In genomic region chr17:24894061-24894994, GRCm38 (mm10) we compare ENCODE assay signal across 8 mouse cellular contexts. TPM values are rescaled to one million over a fixed set of nuclear protein-coding genes. Genes with fewer than 3 reads are reported as not detected.
DNase-seq lines count a peak whose midpoint lies in the region; ATAC-seq and TF ChIP-seq lines count a peak whose summit lies in the region.

No protein-coding gene starts in this region.

- no peak for ATAC-seq in cerebellum, adult (ENCODE audit: insufficient number of reproducible peaks, low FRiP score, low TSS enrichment)
- peak; percentile 31 for ATAC-seq in hindbrain, postnatal 0 days
- ATAC-seq in midbrain, embryonic 15.5 days (replicated peaks) = peak; percentile 31

- peak overlapping the region; percentile 91 for H3K4me3 ChIP-seq in testis, adult 2 months (ENCODE audit: control insufficient read depth, low read depth, low read length)
- H3K4me3 ChIP-seq in hindbrain, postnatal 0 days (ENCODE audit: low read length) = peak overlapping the region; percentile 91
- H3K4me3 ChIP-seq in midbrain, embryonic 15.5 days = peak overlapping the region; percentile 76

- no peak for TF ChIP-seq POLR2A in testis, adult 2 months (IDR thresholded peaks at IDR 0.05; ENCODE audit: control insufficient read depth, low read depth, low read length)

- H3K9ac ChIP-seq in hindbrain, postnatal 0 days (replicated peaks; ENCODE audit: low read length) = peak overlapping the region; percentile 95
- H3K9ac ChIP-seq in midbrain, embryonic 15.5 days = peak overlapping the region; percentile 90

- H3K9me3 ChIP-seq in hindbrain, postnatal 0 days (ENCODE audit: low read length) = no peaks in the 10 kb centered on the region
- H3K9me3 ChIP-seq in midbrain, embryonic 15.5 days = no peaks in the 10 kb centered on the region

- WGBS in hindbrain, postnatal 0 days = 10% methylated on average over 31 of the region's 31 CpGs
- 12% methylated on average over 31 of the region's 31 CpGs for WGBS in midbrain, embryonic 15.5 days

- no peak for TF ChIP-seq CTCF in testis, adult 2 months (IDR thresholded peaks at IDR 0.05; ENCODE audit: control insufficient read depth, insufficient read depth, insufficient replicate concordance, low read depth, low read length)
- no peak; the same call in 1 of the 2 replicates for TF ChIP-seq CTCF in hindbrain, postnatal 0 days (IDR thresholded peaks at IDR 0.05; ENCODE audit: low read depth)

- peak; percentile 39 for DNase-seq in cerebellum, adult 9-10 months
- no peak for DNase-seq in testis, postnatal 14 days (ENCODE audit: low spot score)
- peak; percentile 37 for DNase-seq in hindbrain, postnatal 0 days (ENCODE audit: low spot score)
- no peak for DNase-seq in right cerebral cortex, adult 2 months (ENCODE audit: low spot score in 2 of 2)
- no peak for DNase-seq in right cerebral cortex, adult 18-20 months

- H3K4me1 ChIP-seq in testis, adult 2 months (ENCODE audit: control insufficient read depth, insufficient read depth, low read length) = peaks cover 20% of the 10 kb centered on the region
- peaks cover 19% of the 10 kb centered on the region for H3K4me1 ChIP-seq in hindbrain, postnatal 0 days (ENCODE audit: insufficient read depth, low read length)
- peaks cover 50% of the 10 kb centered on the region for H3K4me1 ChIP-seq in midbrain, embryonic 15.5 days

- H3K4me2 ChIP-seq in hindbrain, postnatal 0 days (ENCODE audit: low read depth, low read length) = peak overlapping the region; percentile 99
- H3K4me2 ChIP-seq in midbrain, embryonic 15.5 days = peak overlapping the region; percentile 92

- H3K27me3 ChIP-seq in testis, adult 2 months (ENCODE audit: control insufficient read depth, insufficient read depth, low read length) = no peaks in the 10 kb centered on the region
- no peaks in the 10 kb centered on the region for H3K27me3 ChIP-seq in hindbrain, postnatal 0 days (ENCODE audit: insufficient read depth, low read length)
- H3K27me3 ChIP-seq in midbrain, embryonic 15.5 days (replicated peaks) = no peaks in the 10 kb centered on the region

- peaks cover 2% of the 10 kb centered on the region; the same call in 1 of the 2 replicates for H3K36me3 ChIP-seq in testis, adult 2 months (ENCODE audit: control insufficient read depth, insufficient read depth, low read length)
- H3K36me3 ChIP-seq in hindbrain, postnatal 0 days (ENCODE audit: insufficient read depth, low read length) = peaks cover 36% of the 10 kb centered on the region
- H3K36me3 ChIP-seq in midbrain, embryonic 15.5 days (replicated peaks) = peaks cover 42% of the 10 kb centered on the region

- H3K27ac ChIP-seq in testis, adult 2 months (ENCODE audit: control insufficient read depth, insufficient read depth, low read depth, low read length) = peak overlapping the region; percentile 41
- peak overlapping the region; percentile 93 for H3K27ac ChIP-seq in hindbrain, postnatal 0 days
- peak overlapping the region; percentile 88 for H3K27ac ChIP-seq in midbrain, embryonic 15.5 days

RNA-seq across cellular contexts. Expression of gene Eme2, which starts 0.6 kb away (rescaled TPM):
- polyA plus RNA-seq in testis, adult 2 months (2012; rRNA removed) = 28.0 and 31.2 TPM in 2 replicates
- total RNA-seq in hindbrain, postnatal 0 days (2014; rRNA removed) = 34.9 and 49.5 TPM in 2 replicates
- polyA plus RNA-seq in hindbrain, postnatal 0 days (2015; fragmentation: Nextera tagmentation; extraction: Ambion mirVana) = 21.4 and 24.3 TPM in 2 replicates
- polyA plus RNA-seq in midbrain, embryonic 15.5 days (2015; fragmentation: Nextera tagmentation; extraction: Ambion mirVana) = 31.5 and 33.4 TPM in 2 replicates

RNA-seq across cellular contexts. Expression of gene Mrps34, which starts 0.6 kb away (rescaled TPM):
- 45.9 and 56.7 TPM in 2 replicates for polyA plus RNA-seq in testis, adult 2 months (2012; rRNA removed)
- 37.8 and 58.3 TPM in 2 replicates for total RNA-seq in hindbrain, postnatal 0 days (2014; rRNA removed)
- 124 and 136 TPM in 2 replicates for polyA plus RNA-seq in hindbrain, postnatal 0 days (2015; fragmentation: Nextera tagmentation; extraction: Ambion mirVana)
- 73.1 and 78.9 TPM in 2 replicates for polyA plus RNA-seq in midbrain, embryonic 15.5 days (2015; fragmentation: Nextera tagmentation; extraction: Ambion mirVana)

RNA-seq across cellular contexts. Expression of gene Nme3, which starts 2.0 kb away (rescaled TPM):
- 9.3 and 15.5 TPM in 2 replicates for polyA plus RNA-seq in testis, adult 2 months (2012; rRNA removed)
- 66.1 and 67.0 TPM in 2 replicates for total RNA-seq in hindbrain, postnatal 0 days (2014; rRNA removed)
- 92.6 and 95.1 TPM in 2 replicates for polyA plus RNA-seq in hindbrain, postnatal 0 days (2015; fragmentation: Nextera tagmentation; extraction: Ambion mirVana)
- 79.7 and 82.3 TPM in 2 replicates for polyA plus RNA-seq in midbrain, embryonic 15.5 days (2015; fragmentation: Nextera tagmentation; extraction: Ambion mirVana)

RNA-seq across cellular contexts. Expression of gene Spsb3, which starts 7.9 kb away (rescaled TPM):
- polyA plus RNA-seq in testis, adult 2 months (2012; rRNA removed) = 161 and 177 TPM in 2 replicates
- 122 and 135 TPM in 2 replicates for total RNA-seq in hindbrain, postnatal 0 days (2014; rRNA removed)
- 90.6 and 94.9 TPM in 2 replicates for polyA plus RNA-seq in hindbrain, postnatal 0 days (2015; fragmentation: Nextera tagmentation; extraction: Ambion mirVana)
- polyA plus RNA-seq in midbrain, embryonic 15.5 days (2015; fragmentation: Nextera tagmentation; extraction: Ambion mirVana) = 94.1 and 97.2 TPM in 2 replicates

RNA-seq across cellular contexts. Expression of gene Nubp2, which starts 8.2 kb away (rescaled TPM):
- 125 and 131 TPM in 2 replicates for polyA plus RNA-seq in testis, adult 2 months (2012; rRNA removed)
- 35.7 and 52.7 TPM in 2 replicates for total RNA-seq in hindbrain, postnatal 0 days (2014; rRNA removed)
- 63.5 and 65.0 TPM in 2 replicates for polyA plus RNA-seq in hindbrain, postnatal 0 days (2015; fragmentation: Nextera tagmentation; extraction: Ambion mirVana)
- polyA plus RNA-seq in midbrain, embryonic 15.5 days (2015; fragmentation: Nextera tagmentation; extraction: Ambion mirVana) = 61.2 and 65.7 TPM in 2 replicates

Comparison
In these comparisons a context has a peak if more than half of its experiments do, and no peak if none do; other contexts are left out.
1. DNase-seq: peak in cerebellum, adult 9-10 months (single experiment) and hindbrain, postnatal 0 days (single experiment); none in testis, postnatal 14 days (single experiment), right cerebral cortex, adult 2 months (0 of 2) and right cerebral cortex, adult 18-20 months (single experiment).
2. H3K27ac ChIP-seq: peak in every context shown above with its lines; median percentile 93 in hindbrain, postnatal 0 days; 88 in midbrain, embryonic 15.5 days; 41 in testis, adult 2 months.
3. Peak in every context shown above with its lines, with median percentiles within 50 percentile points of each other: H3K4me3 ChIP-seq.